Mouse (Mus musculus): ENCODE data around the gene Tmem159.

DNA sequence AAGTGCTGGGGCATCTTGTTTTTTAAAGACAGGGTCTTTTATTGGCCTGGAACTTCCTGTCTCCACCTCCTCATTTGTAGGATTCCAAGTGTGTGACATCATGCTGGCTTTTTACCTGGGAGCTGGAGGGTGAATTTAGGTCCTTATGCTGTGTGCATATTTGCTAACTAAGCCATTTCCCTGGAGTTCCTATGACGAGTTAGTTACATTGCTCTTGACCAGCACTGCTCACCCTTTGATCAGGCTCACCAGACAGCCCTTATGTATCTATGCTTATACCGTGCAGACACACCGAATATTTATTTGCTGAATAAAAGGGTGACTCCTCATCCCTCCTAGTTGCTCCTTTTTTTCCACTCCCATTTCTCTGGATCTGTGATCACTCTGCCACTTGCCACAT is 22.0 kb upstream of the Tmem159 start:
- TF ChIP-seq CTCF (IDR thresholded peaks at IDR 0.05; ENCODE audit: extremely low read depth, insufficient read length, insufficient replicate concordance, low read depth, low read length) (no peak), POLR2A (IDR thresholded peaks at IDR 0.05; ENCODE audit: low read depth, low read length) (no peak)
